Mouse (Mus musculus) liver, embryonic 16.5 days (tissue): Measurements from ENCODE around the gene Plekhm3. TPM values are rescaled to one million over a fixed set of nuclear protein-coding genes. Genes with fewer than 3 reads are reported as not detected.

Source experiments
- ATAC-seq: fragments of 200-750 bp; cut with Nextera tagmentation; 2 replicates; pipeline ENCODE4 v1.8.0; 2017; ENCODE audit warnings: low read depth, mild to moderate bottlenecking, moderate number of reproducible peaks, moderate library complexity
- H3K27ac ChIP-seq: fragments of 300-500 bp; sonication (generic); 2 replicates; pipeline ENCODE4 v1.5.1; 2014; ENCODE audit warnings: mild to moderate bottlenecking, low read length
- H3K27me3 ChIP-seq: fragments of 300-500 bp; sonication (generic); 2 replicates; pipeline ENCODE4 v1.6.1; 2014; ENCODE audit warnings: low read depth, low read length, mixed read lengths; ENCODE audit not compliant: control insufficient read depth, insufficient read depth
- H3K36me3 ChIP-seq: fragments of 300-500 bp; sonication (generic); 2 replicates; pipeline ENCODE4 v1.6.1; 2014; ENCODE audit warnings: mild to moderate bottlenecking; ENCODE audit not compliant: control insufficient read depth, insufficient read depth
- H3K4me1 ChIP-seq: fragments of 300-500 bp; sonication (generic); 2 replicates; pipeline ENCODE4 v1.6.1; 2014; ENCODE audit warnings: low read depth, low read length, mixed read lengths; ENCODE audit not compliant: control insufficient read depth
- H3K4me2 ChIP-seq: fragments of 300-500 bp; sonication (generic); 2 replicates; pipeline ENCODE4 v1.6.1; 2014; ENCODE audit warnings: low read depth, low read length, mixed read lengths
- H3K4me3 ChIP-seq: fragments of 300-500 bp; sonication (generic); 2 replicates; pipeline ENCODE4 v1.5.1; 2014; ENCODE audit warnings: low read depth, mild to moderate bottlenecking, low read length
- H3K9ac ChIP-seq: fragments of 300-500 bp; sonication (generic); 2 replicates; pipeline ENCODE4 v1.6.1; 2014; ENCODE audit warnings: low read depth, low read length
- H3K9me3 ChIP-seq: fragments of 300-500 bp; sonication (generic); replicated peaks from 2 replicates; pipeline ENCODE4 v1.6.1; 2016; ENCODE audit warnings: low read length; ENCODE audit not compliant: control insufficient read depth
- WGBS: fragments of 180-500 bp; shearing (Covaris S2); extraction: QIAGEN DNeasy Blood & Tissue Kit; methylation state at CpG from one replicate; pipeline ENCODE4 v1.1.7; 2014; ENCODE audit not compliant: insufficient replicate concordance; 5-methylcytosine and 5-hydroxymethylcytosine counted together
- polyA plus RNA-seq: library from polyadenylated mRNA; unstranded; fragments of >200 nt; fragmentation: Nextera tagmentation; extraction: Ambion mirVana; gene quantifications from 2 replicates; pipeline ENCODE4 v1.2.1, GENCODE M21; 2015

Plekhm3 gene
- polyA plus RNA-seq, 1 experiment from 2014 or later, result 2.5 TPM

DNA sequence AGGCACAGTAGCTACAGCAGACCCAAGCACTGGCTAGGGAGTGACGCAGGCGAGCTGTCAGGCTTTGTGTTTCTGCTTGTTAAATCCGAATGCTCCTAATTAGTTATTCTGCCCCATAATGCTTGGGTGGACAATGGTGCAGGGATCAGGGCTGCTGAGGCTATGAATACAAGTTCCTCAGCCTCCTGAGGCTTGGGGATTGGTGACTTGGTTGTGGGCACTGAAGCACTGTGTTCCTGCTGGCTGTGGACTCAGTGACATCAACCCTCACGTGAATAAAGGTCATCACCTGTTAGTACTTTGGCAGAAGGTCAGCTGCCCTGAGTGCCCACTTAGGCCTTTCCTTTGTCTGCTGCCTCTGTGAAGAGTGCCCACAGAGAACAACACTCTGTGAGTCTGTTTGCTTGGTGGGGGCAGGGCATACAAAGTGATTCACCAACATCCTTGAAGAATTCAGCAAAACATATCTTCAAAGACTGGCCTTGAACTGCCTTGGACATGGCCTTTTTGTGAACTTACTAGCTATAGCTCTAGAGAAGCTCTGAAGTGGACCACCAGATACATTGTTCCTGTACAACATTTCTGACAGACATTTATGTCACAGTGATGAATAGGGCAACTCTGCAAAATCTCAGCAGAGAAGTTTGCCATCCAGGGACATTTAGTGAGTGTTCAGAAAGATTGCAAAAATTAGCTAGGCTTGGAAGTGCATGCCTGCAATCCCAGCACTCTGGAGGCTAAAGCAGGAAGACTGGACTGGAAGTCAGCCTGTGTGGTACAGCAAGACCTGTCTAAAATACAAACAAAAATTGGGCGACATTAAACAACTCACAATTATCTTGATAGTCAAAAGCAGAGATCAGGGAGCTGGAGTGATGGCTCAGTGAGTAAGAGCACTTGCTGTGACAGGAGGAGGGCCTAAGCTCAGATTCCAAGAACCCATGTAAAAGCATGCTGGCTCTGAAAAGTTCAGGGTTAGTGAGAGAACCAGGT is 102.6 kb downstream of the Plekhm3 start:
- Histone ChIP-seq H3K4me1 (no peaks in the 10 kb centered on the region), H3K36me3 (no peaks in the 10 kb centered on the region), H3K9ac (no peak overlapping the region), H3K27me3 (no peaks in the 10 kb centered on the region), H3K27ac (no peak overlapping the region), H3K4me2 (no peak overlapping the region), H3K4me3 (no peak overlapping the region), H3K9me3 (no peaks in the 10 kb centered on the region)
- WGBS, result 63% methylated on average over 5 of the region's 5 CpGs
- ATAC-seq, result no peak

DNA sequence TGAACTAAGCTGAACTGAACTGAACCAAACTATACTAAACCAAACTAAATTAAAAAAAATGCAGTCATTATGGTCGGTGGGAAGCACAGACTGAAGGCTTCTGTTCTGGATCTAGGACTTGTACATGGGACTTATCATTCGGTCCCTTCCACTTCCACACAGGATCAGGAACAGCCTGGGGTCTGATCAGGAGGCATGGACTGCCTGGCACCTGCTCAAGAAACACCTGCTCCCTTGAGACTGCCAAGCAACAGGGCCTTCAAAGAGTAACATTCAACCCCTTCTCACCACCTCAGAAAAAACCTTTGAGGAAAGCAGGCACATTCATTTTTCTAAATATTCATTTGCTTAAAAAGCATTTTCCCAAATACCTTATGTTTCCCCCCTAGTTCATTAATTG is 103.4 kb downstream of the Plekhm3 start:
- Histone ChIP-seq H3K9me3 (no peaks in the 10 kb centered on the region), H3K27me3 (no peaks in the 10 kb centered on the region), H3K4me1 (no peaks in the 10 kb centered on the region; the same call in 1 of the 2 replicates), H3K36me3 (no peaks in the 10 kb centered on the region), H3K4me3 (no peak overlapping the region), H3K9ac (no peak overlapping the region), H3K4me2 (no peak overlapping the region), H3K27ac (no peak overlapping the region)
- WGBS, result 63% methylated on average over 2 of the region's 2 CpGs
- ATAC-seq, result no peak

GRCm38 (mm10) chr1:64852272-64852671 is 104.4 kb downstream of the Plekhm3 start:
- H3K4me3 ChIP-seq, result no peak overlapping the region
- H3K9ac ChIP-seq, result no peak overlapping the region
- H3K36me3 ChIP-seq, result no peaks in the 10 kb centered on the region
- H3K4me2 ChIP-seq, result no peak overlapping the region
- ATAC-seq, result no peak
- no peak overlapping the region for H3K27ac ChIP-seq
- WGBS, result 33% methylated on average over 2 of the region's 2 CpGs
- no peaks in the 10 kb centered on the region; the same call in 1 of the 2 replicates for H3K4me1 ChIP-seq
- H3K9me3 ChIP-seq, result no peaks in the 10 kb centered on the region
- H3K27me3 ChIP-seq, result no peaks in the 10 kb centered on the region

- WGBS, result 47% methylated on average over 2 of the region's 2 CpGs
- no peaks in the 10 kb centered on the region for H3K9me3 ChIP-seq
- H3K27me3 ChIP-seq, result no peaks in the 10 kb centered on the region
- H3K36me3 ChIP-seq, result no peaks in the 10 kb centered on the region
- H3K4me2 ChIP-seq, result no peak overlapping the region
- H3K4me3 ChIP-seq, result no peak overlapping the region
- H3K9ac ChIP-seq, result no peak overlapping the region
- no peak for ATAC-seq
- no peaks in the 10 kb centered on the region; the same call in 1 of the 2 replicates for H3K4me1 ChIP-seq
- H3K27ac ChIP-seq, result no peak overlapping the region
Measured at GRCm38 (mm10) chr1:64850345-64850744, 106.3 kb downstream of the Plekhm3 start.

DNA sequence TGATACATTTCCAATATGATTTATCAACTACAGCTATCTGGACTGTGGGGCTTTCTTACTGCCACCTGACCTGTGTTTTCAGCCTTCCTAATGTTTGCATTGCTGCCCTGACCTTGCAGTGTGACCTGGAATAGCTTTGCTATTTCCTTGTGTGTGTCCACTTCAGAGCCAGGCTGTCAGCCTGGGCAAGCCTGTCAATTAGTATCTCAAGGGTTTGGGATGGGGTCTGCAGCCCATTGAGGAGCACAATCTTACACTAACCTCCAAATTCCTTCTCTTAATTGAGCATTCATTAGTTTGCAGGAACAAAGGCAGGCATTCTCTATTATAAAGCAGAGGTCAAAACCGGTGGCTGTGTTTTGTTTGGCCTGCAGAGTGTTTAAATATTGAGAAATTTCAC is 107.6 kb downstream of the Plekhm3 start:
- ATAC-seq, result peak; percentile 56; the same call in 1 of the 2 replicates
- no peak overlapping the region for H3K4me3 ChIP-seq
- no peaks in the 10 kb centered on the region for H3K27me3 ChIP-seq
- H3K4me2 ChIP-seq, result no peak overlapping the region
- WGBS, result 54% methylated on average over 1 of the region's 1 CpGs
- no peaks in the 10 kb centered on the region for H3K36me3 ChIP-seq
- no peak overlapping the region for H3K9ac ChIP-seq
- H3K27ac ChIP-seq, result no peak overlapping the region
- H3K9me3 ChIP-seq, result no peaks in the 10 kb centered on the region
- no peaks in the 10 kb centered on the region; the same call in 1 of the 2 replicates for H3K4me1 ChIP-seq

GRCm38 (mm10) chr1:64848081-64848480 is 108.5 kb downstream of the Plekhm3 start:
- H3K9me3 ChIP-seq, result no peaks in the 10 kb centered on the region
- 56% methylated on average over 7 of the region's 7 CpGs for WGBS

DNA sequence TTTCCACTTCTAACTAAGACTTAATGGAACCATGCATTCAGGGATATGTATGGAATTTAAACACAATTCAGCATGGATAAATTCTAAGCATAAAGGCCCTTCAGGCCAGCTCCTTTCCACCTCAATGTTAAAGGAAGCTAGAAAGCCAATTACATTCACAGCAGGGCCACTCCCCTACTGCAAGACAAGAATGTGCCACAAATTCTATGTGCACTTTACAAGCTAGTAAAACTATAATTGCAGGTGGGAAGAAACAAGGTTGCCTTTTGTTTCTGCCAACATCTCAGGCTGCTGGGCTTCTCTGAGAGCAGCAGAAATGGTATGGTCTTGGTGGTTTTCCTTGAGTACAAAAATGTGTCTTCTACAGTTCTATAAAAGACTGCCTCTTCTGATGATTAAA is 109.1 kb downstream of the Plekhm3 start:
- Histone ChIP-seq H3K4me2 (no peak overlapping the region), H3K27ac (no peak overlapping the region), H3K27me3 (no peaks in the 10 kb centered on the region), H3K9ac (no peak overlapping the region), H3K36me3 (no peaks in the 10 kb centered on the region), H3K9me3 (no peaks in the 10 kb centered on the region), H3K4me1 (no peaks in the 10 kb centered on the region; the same call in 1 of the 2 replicates), H3K4me3 (no peak overlapping the region)
- no peak for ATAC-seq

More at GRCm38 (mm10) chr1:64848081-64848480, 108.5 kb downstream of the Plekhm3 start:
- Histone ChIP-seq H3K27me3 (no peaks in the 10 kb centered on the region), H3K9ac (no peak overlapping the region), H3K4me3 (no peak overlapping the region), H3K4me1 (no peaks in the 10 kb centered on the region; the same call in 1 of the 2 replicates), H3K27ac (no peak overlapping the region), H3K4me2 (no peak overlapping the region), H3K36me3 (no peaks in the 10 kb centered on the region)
- ATAC-seq, result no peak

- Histone ChIP-seq H3K27me3 (no peaks in the 10 kb centered on the region), H3K4me1 (no peaks in the 10 kb centered on the region; the same call in 1 of the 2 replicates), H3K36me3 (no peaks in the 10 kb centered on the region), H3K27ac (no peak overlapping the region), H3K9me3 (no peaks in the 10 kb centered on the region), H3K9ac (no peak overlapping the region), H3K4me3 (no peak overlapping the region), H3K4me2 (no peak overlapping the region)
- ATAC-seq, result no peak
- WGBS, result 57% methylated on average over 3 of the region's 3 CpGs
Measured at GRCm38 (mm10) chr1:64844978-64845377, 111.6 kb downstream of the Plekhm3 start.
